Mouse (Mus musculus): ENCODE data around the gene Sorcs2.

The Sorcs2 gene

GRCm38 (mm10) chr5:35971841-35972578 lies 425.9 kb downstream of the Sorcs2 start:
- no peaks in the 10 kb centered on the region for H3K4me1 ChIP-seq (replicated peaks; ENCODE audit: low read depth, low read length)
- H3K4me3 ChIP-seq (replicated peaks; ENCODE audit: low read length): no peak overlapping the region
- H3K36me3 ChIP-seq (ENCODE audit: insufficient read depth, low read length): no peaks in the 10 kb centered on the region
- TF ChIP-seq CTCF (conservative IDR thresholded peaks at IDR 0.05; ENCODE audit: low read length) (peak; percentile 84), NANOG (IDR thresholded peaks at IDR 0.05; ENCODE audit: borderline replicate concordance, low read length) (no peak)
- H3K9me3 ChIP-seq (ENCODE audit: low read length): no peaks in the 10 kb centered on the region
- H3K27me3 ChIP-seq (ENCODE audit: insufficient read depth, low read length): no peaks in the 10 kb centered on the region

DNA sequence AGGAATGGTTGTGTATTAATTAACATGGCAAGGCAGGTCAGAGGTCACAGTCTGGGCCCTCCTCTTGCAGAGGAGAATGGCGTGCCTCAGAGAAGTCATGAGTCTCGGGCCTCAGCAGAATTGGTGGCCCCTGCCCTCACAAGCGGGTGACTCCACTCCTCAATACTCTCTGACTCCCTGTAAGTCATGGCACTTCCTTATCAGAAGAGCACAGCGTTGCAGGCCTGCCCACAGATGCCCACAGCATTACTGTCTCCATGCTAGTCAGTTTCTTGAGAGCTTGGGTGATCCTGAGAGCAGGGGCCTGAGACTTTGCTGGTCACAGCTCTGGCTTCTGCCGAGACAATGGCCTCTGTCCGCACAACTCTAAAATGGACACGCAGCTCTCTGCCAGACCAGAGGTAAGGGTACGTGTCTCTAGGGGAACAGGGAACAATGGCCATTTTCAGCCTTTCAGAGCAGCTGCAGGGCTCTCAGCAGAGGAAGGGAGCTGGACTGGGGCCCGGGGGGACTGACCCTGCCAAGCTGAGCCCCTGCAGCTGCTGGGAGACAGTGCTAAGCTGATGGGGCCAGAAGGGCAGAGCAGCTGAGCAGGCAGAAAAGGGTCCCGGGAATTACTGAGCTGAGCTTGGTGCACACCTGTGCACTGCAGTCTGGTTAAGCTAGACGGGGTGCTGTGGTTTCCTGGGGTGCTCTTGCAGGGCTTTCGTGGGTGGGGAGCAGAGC lies 427.4 kb downstream of the Sorcs2 start:
- H3K27me3 ChIP-seq (ENCODE audit: insufficient read depth, low read length): no peaks in the 10 kb centered on the region
- H3K36me3 ChIP-seq (ENCODE audit: insufficient read depth, low read length): no peaks in the 10 kb centered on the region
- TF ChIP-seq POU5F1 (IDR thresholded peaks at IDR 0.05; ENCODE audit: borderline replicate concordance, low read length) (no peak), NANOG (IDR thresholded peaks at IDR 0.05; ENCODE audit: borderline replicate concordance, low read length) (no peak), CTCF (conservative IDR thresholded peaks at IDR 0.05; ENCODE audit: low read length) (no peak)
- H3K4me3 ChIP-seq (replicated peaks; ENCODE audit: low read length): no peak overlapping the region
- H3K4me1 ChIP-seq (replicated peaks; ENCODE audit: low read depth, low read length): no peaks in the 10 kb centered on the region
- 0 out of 2 replicates have a peak, but pooled peaks cover 3% of the 10 kb centered on the region for H3K9me3 ChIP-seq (ENCODE audit: low read length)

- no peak for TF ChIP-seq NANOG (IDR thresholded peaks at IDR 0.05; ENCODE audit: borderline replicate concordance, low read length)
- no peak for TF ChIP-seq POU5F1 (IDR thresholded peaks at IDR 0.05; ENCODE audit: borderline replicate concordance, low read length)
- no peak for TF ChIP-seq CTCF (conservative IDR thresholded peaks at IDR 0.05; ENCODE audit: low read length)
- no peaks in the 10 kb centered on the region for H3K4me1 ChIP-seq (replicated peaks; ENCODE audit: low read depth, low read length)
- no peaks in the 10 kb centered on the region for H3K36me3 ChIP-seq (ENCODE audit: insufficient read depth, low read length)
- no peak overlapping the region for H3K4me3 ChIP-seq (replicated peaks; ENCODE audit: low read length)
- H3K9me3 ChIP-seq (ENCODE audit: low read length): 0 out of 2 replicates have a peak, but pooled peaks cover 3% of the 10 kb centered on the region
- H3K27me3 ChIP-seq (ENCODE audit: insufficient read depth, low read length): no peaks in the 10 kb centered on the region
These were observed 428.1 kb downstream of the Sorcs2 start for GRCm38 (mm10) chr5:35969857-35970256.
